Mouse (Mus musculus): ENCODE results near the gene Nbr1.

The Nbr1 gene

GRCm38 (mm10) chr11:101551751-101552475, at the start of gene Nbr1, which contains the start of gene Brca1:
Nbr1 (plus strand) TSS chr11:101552149.
Brca1 (minus strand) TSS chr11:101551955.
- DNase-seq (ENCODE audit: low read depth, low spot score), result peak; percentile 97

GRCm38 (mm10) chr11:101506269-101506780, 45.6 kb upstream of the Nbr1 start:
- no peak for DNase-seq (ENCODE audit: low read depth, low spot score)

GRCm38 (mm10) chr11:101507090-101507489, 44.9 kb upstream of the Nbr1 start:
- no peak for DNase-seq (ENCODE audit: low read depth, low spot score)

GRCm38 (mm10) chr11:101518937-101519336, 33.0 kb upstream of the Nbr1 start:
- no peak for DNase-seq (ENCODE audit: low read depth, low spot score)

- DNase-seq (ENCODE audit: low read depth, low spot score), result no peak
Measured at GRCm38 (mm10) chr11:101519364-101519763, 32.6 kb upstream of the Nbr1 start.

GRCm38 (mm10) chr11:101524446-101524845, 27.5 kb upstream of the Nbr1 start:
- no peak for DNase-seq (ENCODE audit: low read depth, low spot score)

GRCm38 (mm10) chr11:101525056-101525455, 26.9 kb upstream of the Nbr1 start:
- no peak for DNase-seq (ENCODE audit: low read depth, low spot score)

- DNase-seq (ENCODE audit: low read depth, low spot score), result no peak
Measured at GRCm38 (mm10) chr11:101525936-101526595, 25.9 kb upstream of the Nbr1 start.

GRCm38 (mm10) chr11:101526686-101527085, 25.3 kb upstream of the Nbr1 start:
- no peak for DNase-seq (ENCODE audit: low read depth, low spot score)

- peak; percentile 22 for DNase-seq (ENCODE audit: low read depth, low spot score)
Measured at GRCm38 (mm10) chr11:101543533-101543932, 8.4 kb upstream of the Nbr1 start.

GRCm38 (mm10) chr11:101544132-101544531, 7.8 kb upstream of the Nbr1 start:
- DNase-seq (ENCODE audit: low read depth, low spot score), result no peak

GRCm38 (mm10) chr11:101548526-101548925, 3.4 kb upstream of the Nbr1 start:
- DNase-seq (ENCODE audit: low read depth, low spot score), result no peak

- DNase-seq (ENCODE audit: low read depth, low spot score), result peak; percentile 98
Measured at GRCm38 (mm10) chr11:101552476-101553300, 739 bp downstream of the Nbr1 start.

- DNase-seq (ENCODE audit: low read depth, low spot score), result peak; percentile 27
Measured at GRCm38 (mm10) chr11:101553354-101553930, 1.5 kb downstream of the Nbr1 start.

GRCm38 (mm10) chr11:101556541-101556940, 4.6 kb downstream of the Nbr1 start:
- DNase-seq (ENCODE audit: low read depth, low spot score), result no peak

- no peak for DNase-seq (ENCODE audit: low read depth, low spot score)
Measured at GRCm38 (mm10) chr11:101556954-101557353, 5.0 kb downstream of the Nbr1 start.

- peak; percentile 86 for DNase-seq (ENCODE audit: low read depth, low spot score)
Measured at GRCm38 (mm10) chr11:101562391-101562790, 10.4 kb downstream of the Nbr1 start.

GRCm38 (mm10) chr11:101568421-101568820, 16.5 kb downstream of the Nbr1 start:
- DNase-seq (ENCODE audit: low read depth, low spot score), result no peak

GRCm38 (mm10) chr11:101576116-101576515, 24.2 kb downstream of the Nbr1 start:
- DNase-seq (ENCODE audit: low read depth, low spot score), result peak; percentile 11

GRCm38 (mm10) chr11:101581081-101581764, 29.3 kb downstream of the Nbr1 start:
- no peak for DNase-seq (ENCODE audit: low read depth, low spot score)

All from CD4-positive, CD25-positive, alpha-beta regulatory T cell, adult 2 months (primary cell).